Mouse (Mus musculus) adrenal gland, adult (tissue): ENCODE results near the gene Paics.
"Not testable (repeated sequence)": the region's sequence is repeated elsewhere in the genome, so short reads cannot be mapped to it uniquely, and the experiment has no call there.

Experiments used
- DNase-seq, 2 experiments: peaks; one replicate each; pipeline ENCODE4 v3.0.0; 2022 to 2023; ENCODE audit warnings: low spot score in 1 of 2; ENCODE audit not compliant: inconsistent age in 2 of 2

The Paics gene

GRCm38 (mm10) chr5:76951106-76952027, at the start of gene Paics, which contains the start of gene Ppat:
Gene Paics (plus strand): TSS chr5:76951307.
Gene Ppat (minus strand): TSS chr5:76951578.
- DNase-seq = peak; percentile 99 to 100

DNA sequence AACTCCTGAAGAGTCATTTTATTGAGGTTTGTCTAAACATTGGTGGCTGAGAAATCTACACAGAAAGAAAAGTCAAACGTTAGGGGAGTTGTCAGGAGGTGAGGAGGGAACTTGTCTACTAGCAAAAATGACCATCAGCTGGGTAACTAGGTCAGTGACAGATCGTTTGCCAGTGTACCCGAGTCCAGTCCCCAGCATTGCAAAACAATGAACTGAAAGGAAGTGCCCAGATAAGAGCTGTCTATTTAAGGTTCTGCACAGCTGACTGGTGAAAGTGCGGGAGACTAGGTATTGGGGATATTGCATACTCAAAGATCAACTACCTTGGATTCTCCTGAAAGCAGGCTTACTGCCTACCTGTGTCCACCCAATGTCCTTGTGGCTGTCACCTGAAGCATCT, 49.0 kb upstream of the Paics start:
- DNase-seq = no peak

GRCm38 (mm10) chr5:76904713-76905404, 46.2 kb upstream of the Paics start:
- peak in 1 of 2 experiments; percentile 47 for DNase-seq

DNA sequence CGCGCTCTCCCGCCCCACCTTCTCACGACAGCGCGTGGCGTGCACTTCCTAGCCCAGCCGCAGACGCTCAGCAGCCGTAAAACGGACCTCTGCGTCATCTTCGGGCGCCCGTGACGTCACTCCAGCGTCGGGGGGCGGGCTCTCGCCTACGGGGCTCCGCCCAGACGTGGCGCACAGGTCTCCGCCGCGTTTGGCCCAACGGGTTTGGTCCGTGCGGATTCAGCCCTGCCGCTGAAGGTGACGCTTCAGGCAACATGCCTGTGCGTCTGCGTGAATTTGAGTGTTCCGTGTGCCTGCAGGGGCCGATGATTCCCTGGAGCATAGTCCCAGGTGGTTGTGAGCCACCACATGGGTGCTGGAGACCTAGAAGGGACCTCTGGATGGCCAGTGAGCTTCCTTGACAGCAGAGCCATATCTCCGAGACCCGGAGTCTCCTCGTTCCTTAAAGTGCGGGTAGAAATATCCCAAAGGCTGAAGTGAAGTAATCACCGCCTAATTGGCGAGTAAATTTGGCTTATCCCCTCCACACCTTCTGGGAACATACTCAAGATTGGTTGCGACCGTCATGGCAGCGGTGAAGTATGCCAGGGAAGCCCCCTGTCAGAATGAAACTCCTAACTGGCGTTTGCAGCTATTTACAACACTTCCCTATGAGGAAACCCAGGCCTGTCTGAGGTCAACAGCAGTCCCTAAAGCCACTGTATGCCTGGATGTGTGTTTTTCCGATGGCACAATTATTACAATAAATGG, 45.5 kb upstream of the Paics start, which contains the start of gene Aasdh:
Gene Aasdh (minus strand): TSS at position 110 of the 750 bp plus-strand sequence.
- peak; percentile 95 to 99 for DNase-seq

DNA sequence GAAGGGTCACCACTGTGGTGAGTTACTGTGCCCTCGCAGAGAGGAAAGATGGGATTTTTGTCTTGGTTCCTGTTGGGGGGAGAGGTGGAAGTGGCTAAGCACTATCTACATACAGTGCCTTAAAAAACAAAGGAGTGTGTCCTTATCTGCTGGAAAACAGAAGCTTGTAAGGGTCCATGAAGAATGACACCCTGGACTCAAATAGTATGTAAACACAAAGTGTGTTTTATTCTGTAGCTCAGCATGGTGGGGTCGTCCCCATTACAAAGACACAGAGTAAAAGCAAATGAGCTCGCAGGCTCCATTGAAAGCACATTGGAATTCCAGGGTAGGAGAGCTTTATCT, 45.0 kb upstream of the Paics start:
- no peak for DNase-seq

- DNase-seq = no peak
Observed at GRCm38 (mm10) chr5:76910807-76911206, 40.3 kb upstream of the Paics start.

- not testable (repeated sequence) for DNase-seq
Observed at GRCm38 (mm10) chr5:76912522-76912921, 38.6 kb upstream of the Paics start.

- DNase-seq = no peak
Observed at GRCm38 (mm10) chr5:76922833-76923232, 28.3 kb upstream of the Paics start.

DNA sequence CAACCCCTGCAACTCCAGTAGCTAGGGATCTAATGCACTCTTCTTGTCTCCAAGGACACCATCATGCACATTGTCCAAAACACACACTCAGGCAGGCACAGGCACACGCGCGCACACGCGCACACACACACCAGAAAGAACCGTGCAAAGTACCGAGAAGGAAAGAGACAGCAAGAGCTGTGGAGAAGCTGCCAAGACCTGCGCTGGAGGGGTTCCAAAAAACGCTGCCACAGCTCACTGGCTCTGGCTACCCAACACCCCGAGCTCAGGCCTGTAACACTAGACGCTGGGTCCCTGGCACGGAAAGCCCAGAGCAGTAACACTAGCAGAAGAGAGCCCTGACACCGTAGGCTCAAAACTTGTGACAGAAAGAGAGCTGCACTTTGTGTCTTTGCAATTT, 27.7 kb upstream of the Paics start:
- DNase-seq = peak; percentile 49 to 84

DNA sequence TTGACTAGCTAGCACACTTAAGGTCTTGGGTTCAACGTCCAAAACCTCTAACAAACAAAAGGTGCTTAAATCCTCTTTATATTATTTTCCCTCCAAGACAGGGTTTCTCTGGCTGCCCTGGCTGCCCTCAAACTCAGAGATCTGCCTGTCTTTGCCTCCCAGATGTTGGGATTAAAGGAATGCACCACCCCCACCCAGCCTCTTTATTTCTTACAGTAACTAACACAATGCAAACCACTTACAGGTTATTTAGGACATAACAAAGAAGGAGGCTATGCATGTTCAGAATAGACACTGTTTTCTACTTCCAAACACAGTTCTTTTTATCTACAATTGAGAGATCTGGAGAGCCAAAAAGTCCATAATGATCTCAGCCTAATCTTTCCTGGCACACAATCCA, 26.8 kb upstream of the Paics start:
- no peak for DNase-seq

GRCm38 (mm10) chr5:76928124-76928832, 22.8 kb upstream of the Paics start:
- peak; percentile 32 to 77 for DNase-seq

DNA sequence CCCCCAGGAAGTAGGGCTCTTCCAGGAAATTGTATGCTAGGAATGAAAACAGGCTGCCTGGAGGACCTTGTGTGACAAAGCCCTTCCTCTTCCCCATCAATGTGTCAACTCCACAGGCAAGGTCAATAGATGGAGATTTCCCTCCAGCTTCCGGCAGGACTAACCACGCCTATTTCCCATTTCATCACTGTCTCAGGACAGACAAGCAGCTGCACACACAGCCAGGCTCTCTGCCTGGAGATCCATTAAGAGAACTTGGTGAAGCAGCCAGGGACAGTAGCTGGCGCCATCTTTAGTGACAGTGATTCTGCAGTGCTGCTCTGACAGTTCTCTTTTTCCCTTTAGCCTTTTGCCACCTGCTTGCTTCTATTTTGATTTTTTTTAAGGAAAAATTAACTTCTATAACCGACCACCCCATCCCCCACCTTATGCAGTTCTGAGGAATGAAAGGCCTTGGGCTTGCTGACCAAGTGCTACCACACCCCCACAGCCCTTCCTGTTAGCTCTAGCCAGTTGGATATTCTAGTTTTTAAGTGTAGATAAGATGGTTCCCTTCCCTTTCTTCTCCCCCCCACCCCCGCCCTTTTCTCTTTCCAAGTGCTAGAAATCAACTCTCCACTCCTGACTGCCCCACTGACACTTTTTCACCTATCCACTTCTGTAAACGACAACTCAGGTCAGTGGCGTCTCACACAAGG, 21.8 kb upstream of the Paics start:
- DNase-seq = peak; percentile 22 to 59

- no peak for DNase-seq
Observed at GRCm38 (mm10) chr5:76939717-76940116, 11.4 kb upstream of the Paics start.

GRCm38 (mm10) chr5:76941975-76942374, 9.1 kb upstream of the Paics start:
- no peak for DNase-seq

DNA sequence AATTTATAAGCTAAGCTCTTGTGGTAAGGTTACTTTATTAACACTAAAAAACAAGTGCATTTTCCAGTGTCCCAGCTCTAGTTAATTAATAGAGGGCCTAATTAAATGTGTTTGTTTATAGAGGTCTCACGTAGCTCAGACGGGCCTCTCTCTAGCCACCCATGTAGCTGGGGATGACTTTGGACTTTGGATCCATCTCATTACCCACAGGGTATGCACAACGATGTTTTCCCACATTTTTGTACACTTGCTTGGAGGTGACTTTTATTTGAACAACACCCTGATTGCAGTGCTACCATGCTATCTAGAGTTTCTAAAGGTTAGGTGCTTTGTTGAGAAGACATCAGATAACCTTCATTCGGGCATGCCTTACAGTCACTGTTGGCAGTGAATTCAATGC, 8.6 kb upstream of the Paics start:
- DNase-seq = no peak

GRCm38 (mm10) chr5:76944965-76945677, 6.0 kb upstream of the Paics start:
- no peak for DNase-seq

DNA sequence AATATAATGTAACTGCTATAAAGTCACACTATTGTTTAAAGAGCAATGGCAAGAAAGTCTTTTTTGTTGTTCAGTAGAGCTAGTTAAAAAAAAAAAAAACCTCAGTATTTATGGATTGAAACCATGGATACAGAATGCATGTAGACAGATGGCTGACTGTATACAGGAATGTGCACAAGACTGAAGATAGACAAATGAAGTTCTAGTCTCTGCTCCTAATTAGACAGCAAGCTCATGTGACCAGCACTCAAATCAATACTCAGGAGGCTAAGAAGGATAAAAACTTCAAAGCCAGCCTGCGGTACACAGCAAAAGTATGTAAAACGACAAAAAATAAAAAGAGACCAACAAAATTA, 5.5 kb upstream of the Paics start:
- no peak for DNase-seq

GRCm38 (mm10) chr5:76947142-76947541, 4.0 kb upstream of the Paics start:
- no peak for DNase-seq

GRCm38 (mm10) chr5:76947758-76948157, 3.3 kb upstream of the Paics start:
- DNase-seq = no peak
